Mouse (Mus musculus): ENCODE measurements at regions not wholly inside any gene's neighbourhood (a gene's known extent, or its start where the extent isn't known, plus 50 kb on each side); places are given as distances from the start of the nearest gene placed in this dataset.
A peak's percentile ranks its signal among the peaks of the same experiment; 100 is the strongest.
"Not testable (repeated sequence)": the region's sequence is repeated elsewhere in the genome, so short reads cannot be mapped to it uniquely, and the experiment has no call there.

- not testable (repeated sequence) for ATAC-seq (replicated peaks; ENCODE audit: low read depth, poor library complexity, severe bottlenecking)
Measured at GRCm38 (mm10) chr3:21697980-21698672, 378.3 kb upstream of the Tbl1xr1 start.

GRCm38 (mm10) chr3:21699526-21699925, 376.9 kb upstream of the Tbl1xr1 start:
- ATAC-seq (replicated peaks; ENCODE audit: low read depth, poor library complexity, severe bottlenecking): no peak

GRCm38 (mm10) chr3:21700326-21700725, 376.1 kb upstream of the Tbl1xr1 start:
- 0 out of 2 replicates have a peak, but pooled peaks have one; percentile 42 for ATAC-seq (replicated peaks; ENCODE audit: low read depth, poor library complexity, severe bottlenecking)

- ATAC-seq (replicated peaks; ENCODE audit: low read depth, poor library complexity, severe bottlenecking): no peak
Measured at GRCm38 (mm10) chr3:21726747-21727505, 349.5 kb upstream of the Tbl1xr1 start.

- ATAC-seq (replicated peaks; ENCODE audit: low read depth, poor library complexity, severe bottlenecking): no peak
Measured at GRCm38 (mm10) chr3:21728019-21728418, 348.4 kb upstream of the Tbl1xr1 start.

- no peak for ATAC-seq (replicated peaks; ENCODE audit: low read depth, poor library complexity, severe bottlenecking)
Measured at GRCm38 (mm10) chr3:21729328-21729727, 347.1 kb upstream of the Tbl1xr1 start.

GRCm38 (mm10) chr3:21735688-21736087, 340.8 kb upstream of the Tbl1xr1 start:
- ATAC-seq (replicated peaks; ENCODE audit: low read depth, poor library complexity, severe bottlenecking): not testable (repeated sequence)

- peak; percentile 66; the same call in 1 of the 2 replicates for ATAC-seq (replicated peaks; ENCODE audit: low read depth, poor library complexity, severe bottlenecking)
Measured at GRCm38 (mm10) chr3:21739720-21740119, 336.7 kb upstream of the Tbl1xr1 start.

- no peak for ATAC-seq (replicated peaks; ENCODE audit: low read depth, poor library complexity, severe bottlenecking)
Measured at GRCm38 (mm10) chr3:21744107-21744506, 332.3 kb upstream of the Tbl1xr1 start.

- ATAC-seq (replicated peaks; ENCODE audit: low read depth, poor library complexity, severe bottlenecking): 0 out of 2 replicates have a peak, but pooled peaks have one; percentile 18
Measured at GRCm38 (mm10) chr3:21760516-21761218, 315.8 kb upstream of the Tbl1xr1 start.

GRCm38 (mm10) chr3:21761219-21761600, 315.2 kb upstream of the Tbl1xr1 start:
- ATAC-seq (replicated peaks; ENCODE audit: low read depth, poor library complexity, severe bottlenecking): no peak

- ATAC-seq (replicated peaks; ENCODE audit: low read depth, poor library complexity, severe bottlenecking): peak; percentile 69
Measured at GRCm38 (mm10) chr3:21761909-21762308, 314.5 kb upstream of the Tbl1xr1 start.

- no peak for ATAC-seq (replicated peaks; ENCODE audit: low read depth, poor library complexity, severe bottlenecking)
Measured at GRCm38 (mm10) chr3:21768081-21768480, 308.4 kb upstream of the Tbl1xr1 start.

GRCm38 (mm10) chr3:21769920-21770547, 306.4 kb upstream of the Tbl1xr1 start:
- ATAC-seq (replicated peaks; ENCODE audit: low read depth, poor library complexity, severe bottlenecking): no peak

GRCm38 (mm10) chr3:21771752-21772298, 304.6 kb upstream of the Tbl1xr1 start:
- no peak for ATAC-seq (replicated peaks; ENCODE audit: low read depth, poor library complexity, severe bottlenecking)

- peak; percentile 52; the same call in 1 of the 2 replicates for ATAC-seq (replicated peaks; ENCODE audit: low read depth, poor library complexity, severe bottlenecking)
Measured at GRCm38 (mm10) chr3:21774172-21774842, 302.1 kb upstream of the Tbl1xr1 start.

GRCm38 (mm10) chr3:21778789-21779188, 297.7 kb upstream of the Tbl1xr1 start:
- no peak for ATAC-seq (replicated peaks; ENCODE audit: low read depth, poor library complexity, severe bottlenecking)

GRCm38 (mm10) chr3:21791983-21792631, 284.3 kb upstream of the Tbl1xr1 start:
- ATAC-seq (replicated peaks; ENCODE audit: low read depth, poor library complexity, severe bottlenecking): no peak

- no peak for ATAC-seq (replicated peaks; ENCODE audit: low read depth, poor library complexity, severe bottlenecking)
Measured at GRCm38 (mm10) chr3:21798139-21798538, 278.3 kb upstream of the Tbl1xr1 start.

Measured in common myeloid progenitor, adult 5-6 weeks (primary cell).